Mouse (Mus musculus) erythroblast, adult 5-6 weeks (primary cell): ENCODE results near the gene Olfr332. TPM values are rescaled to one million over a fixed set of nuclear protein-coding genes. Genes with fewer than 3 reads are reported as not detected.
A peak's percentile ranks its signal among the peaks of the same experiment; 100 is the strongest.
"Not testable (repeated sequence)": the region's sequence is repeated elsewhere in the genome, so short reads cannot be mapped to it uniquely, and the experiment has no call there.

ENCODE experiments used
- ATAC-seq: replicated peaks from 2 replicates; pipeline ENCODE4 v1.8.0; 2016; ENCODE audit warnings: moderate number of reproducible peaks, mild to moderate bottlenecking, moderate TSS enrichment, inconsistent platforms; ENCODE audit not compliant: poor library complexity, low FRiP score, severe bottlenecking
- total RNA-seq, 2 experiments: library from RNA; stranded (forward) in 1 of 2; stranded (reverse) in 1 of 2; fragments of 150-400 nt in 1 of 2; fragments of 200-764, 138-1000 nt in 1 of 2; gene quantifications; 2 replicates each; pipeline versions ENCODE4 v1.2.3 to v1.2.4; 2015 to 2017; ENCODE audit warnings: low replicate concordance in 2 of 2

The Olfr332 gene
- total RNA-seq (2015; ENCODE audit: low replicate concordance) (not detected in 2 replicates), total RNA-seq (2017; ENCODE audit: low replicate concordance) (not detected in 2 replicates)

- no peak for ATAC-seq
These were observed at the start of gene Olfr332 for GRCm38 (mm10) chr11:58492455-58492854. Gene Olfr332, minus strand, starts transcription at chr11:58492555.

DNA sequence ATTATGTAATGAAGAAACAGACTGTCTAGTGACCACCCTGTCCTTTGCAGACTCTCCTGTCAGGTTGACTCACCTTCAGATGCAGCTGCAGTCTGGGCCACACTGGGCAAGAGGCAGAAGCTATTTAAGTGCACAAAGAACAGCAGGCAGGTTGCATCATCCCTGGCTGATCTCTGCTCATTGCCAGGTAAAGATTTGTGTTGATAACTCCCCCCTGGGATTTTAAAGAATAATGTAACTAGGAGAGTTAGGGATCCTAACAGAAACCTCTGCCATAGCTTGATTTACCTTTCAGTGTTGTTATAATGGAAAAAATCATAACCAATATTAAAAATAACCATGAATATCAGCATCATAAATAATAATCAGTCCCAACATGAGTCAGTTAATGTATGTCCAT is 42.4 kb upstream of the Olfr332 start, which contains the start of gene Olfr330:
TSS of gene Olfr330 (minus strand) at position 101 of the 400 bp plus-strand sequence.
- not testable (repeated sequence) for ATAC-seq

- not testable (repeated sequence) for ATAC-seq
These were observed 27.4 kb upstream of the Olfr332 start for GRCm38 (mm10) chr11:58519756-58520155.

DNA sequence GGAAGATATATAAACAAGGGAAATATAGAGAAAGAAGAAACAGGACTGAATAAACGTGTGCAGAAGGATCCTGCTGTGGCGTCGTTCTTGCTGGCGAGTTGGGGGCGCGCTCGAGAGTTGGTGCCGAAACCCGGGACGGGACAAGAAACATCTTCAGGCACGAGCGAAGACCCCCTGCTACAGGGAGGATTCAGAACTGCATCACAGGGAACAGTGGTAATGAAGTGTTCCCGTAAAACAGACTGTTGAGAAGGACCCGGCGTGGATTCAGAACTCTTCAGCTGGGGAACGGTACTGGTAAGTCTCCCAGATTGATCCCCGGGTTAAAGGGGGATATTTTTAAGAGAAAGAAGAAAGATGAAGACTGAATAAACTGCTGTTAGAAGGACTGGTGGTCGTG is 26.6 kb upstream of the Olfr332 start:
- ATAC-seq = not testable (repeated sequence)

GRCm38 (mm10) chr11:58509058-58509457 is 16.7 kb upstream of the Olfr332 start:
- ATAC-seq = peak; percentile 74

DNA sequence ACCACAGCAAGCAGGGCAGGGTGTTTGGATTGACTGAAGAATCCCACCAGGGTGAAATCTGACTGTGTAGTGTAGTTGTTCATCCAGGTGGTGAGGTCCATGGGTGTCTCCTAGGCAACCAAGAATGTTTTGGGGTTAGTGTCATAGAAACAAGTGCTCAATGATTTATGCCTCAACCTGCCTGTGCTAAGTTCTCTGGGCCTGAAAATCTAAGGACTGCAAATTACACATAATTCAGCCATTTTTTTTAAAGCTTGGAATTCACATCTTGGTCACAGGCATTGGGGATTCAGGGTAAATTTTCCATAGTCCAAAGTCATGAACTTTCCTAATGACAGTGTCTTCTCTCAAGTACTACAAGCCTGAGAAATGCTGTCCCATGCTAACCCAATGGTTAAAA is 10.1 kb upstream of the Olfr332 start, which contains the start of gene Olfr331:
TSS of gene Olfr331 (minus strand) at position 101 of the 400 bp plus-strand sequence.
- ATAC-seq = not testable (repeated sequence)

DNA sequence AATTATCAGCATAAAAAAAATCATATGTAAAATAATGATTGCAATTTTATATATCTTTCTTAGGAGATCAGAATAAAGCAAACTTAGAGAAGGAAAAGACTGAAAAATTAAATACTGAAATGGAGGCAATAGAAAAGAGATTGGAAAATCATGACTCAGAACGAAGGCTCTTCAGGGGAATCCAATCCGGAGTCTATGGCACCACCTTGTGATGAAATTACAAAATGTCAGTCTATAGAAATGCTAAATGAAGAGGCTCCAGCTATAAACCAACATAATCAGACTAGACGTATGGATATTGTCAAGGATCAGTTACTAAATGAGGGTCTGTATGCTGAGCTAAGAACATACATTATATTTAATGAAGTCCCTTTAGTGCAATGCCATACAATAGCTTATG is 6.9 kb upstream of the Olfr332 start:
- ATAC-seq = no peak

DNA sequence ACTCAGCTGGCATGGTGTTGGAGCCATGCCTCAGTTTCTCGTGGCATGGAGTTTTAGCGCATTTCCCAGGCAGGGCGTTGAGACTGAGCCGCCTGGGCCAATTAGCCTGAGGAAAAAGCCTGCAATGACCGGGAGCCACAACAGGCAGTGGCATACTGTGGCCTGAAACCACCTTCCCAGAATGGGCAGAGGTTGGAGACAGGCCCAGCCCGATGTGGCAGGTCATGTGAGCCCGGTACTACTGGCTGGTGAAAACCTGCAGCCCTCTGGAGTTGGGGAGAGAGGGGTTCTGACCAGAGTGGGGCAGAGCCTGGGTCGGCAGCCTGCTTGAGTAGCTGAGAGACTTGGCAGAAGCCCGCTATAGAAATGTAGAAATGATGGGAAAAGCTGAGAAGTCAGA is 6.4 kb upstream of the Olfr332 start:
- no peak for ATAC-seq

GRCm38 (mm10) chr11:58462170-58462569 is 30.2 kb downstream of the Olfr332 start, which contains the start of gene Olfr30:
Gene Olfr30, minus strand, starts transcription at chr11:58462270.
- ATAC-seq = no peak

- no peak for ATAC-seq
These were observed 38.8 kb downstream of the Olfr332 start for GRCm38 (mm10) chr11:58453592-58453991.

DNA sequence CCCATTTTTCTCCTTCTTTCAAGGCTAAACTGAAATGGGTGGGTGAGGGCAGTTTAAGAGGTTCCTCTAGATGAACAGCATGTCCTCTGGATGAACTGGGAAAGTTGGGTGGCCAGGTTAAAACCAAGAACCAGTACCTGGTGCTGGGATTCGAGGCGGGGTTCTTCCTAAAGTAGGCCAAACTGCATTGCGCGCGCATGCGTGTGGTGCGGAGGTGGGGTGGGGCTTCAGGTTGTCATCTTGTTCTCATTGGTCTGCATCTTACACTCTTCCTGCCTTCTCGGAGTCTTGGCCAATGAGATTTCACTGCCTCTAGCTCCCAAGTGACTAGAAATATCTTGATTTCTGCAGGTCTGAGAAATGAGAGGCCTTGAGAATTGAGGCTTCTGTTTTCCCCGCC is 39.6 kb downstream of the Olfr332 start, which contains the start of gene Lypd9:
TSS of gene Lypd9 (minus strand) at position 165 of the 400 bp plus-strand sequence.
- no peak for ATAC-seq

Other genes starting within 250 kb of the Olfr332 start
- 18.4 and 20.9 TPM in 2 replicates for gene 4930438A08Rik, start 217.8 kb downstream of the Olfr332 start, total RNA-seq (2015; ENCODE audit: low replicate concordance)
- gene 4930438A08Rik, start 217.8 kb downstream of the Olfr332 start, total RNA-seq (2017; ENCODE audit: low replicate concordance) = 11.7 and 16.9 TPM in 2 replicates
- 1.5 and 4.6 TPM in 2 replicates for gene Zfp692, start 185.5 kb downstream of the Olfr332 start, total RNA-seq (2015; ENCODE audit: low replicate concordance)
- 3.8 and 3.9 TPM in 2 replicates for gene Zfp692, start 185.5 kb downstream of the Olfr332 start, total RNA-seq (2017; ENCODE audit: low replicate concordance)
- gene Zfp672, start 162.2 kb downstream of the Olfr332 start, total RNA-seq (2015; ENCODE audit: low replicate concordance) = 15.0 and 31.9 TPM in 2 replicates
- 28.5 and 31.1 TPM in 2 replicates for gene Zfp672, start 162.2 kb downstream of the Olfr332 start, total RNA-seq (2017; ENCODE audit: low replicate concordance)
- 13.6 and 20.0 TPM in 2 replicates for gene Sh3bp5l, start 161.8 kb downstream of the Olfr332 start, total RNA-seq (2015; ENCODE audit: low replicate concordance)
- gene Sh3bp5l, start 161.8 kb downstream of the Olfr332 start, total RNA-seq (2017; ENCODE audit: low replicate concordance) = 31.9 and 94.6 TPM in 2 replicates
- not detected in 2 replicates for gene Lypd8, start 113.5 kb downstream of the Olfr332 start, total RNA-seq (2015; ENCODE audit: low replicate concordance)
- gene Lypd8, start 113.5 kb downstream of the Olfr332 start, total RNA-seq (2017; ENCODE audit: low replicate concordance) = not detected in 2 replicates
- gene 1810065E05Rik, start 71.4 kb downstream of the Olfr332 start, total RNA-seq (2015; ENCODE audit: low replicate concordance) = not detected in 2 replicates
- gene 1810065E05Rik, start 71.4 kb downstream of the Olfr332 start, total RNA-seq (2017; ENCODE audit: low replicate concordance) = not detected in 2 replicates
- not detected in 2 replicates for gene Gm12253, start 60.0 kb downstream of the Olfr332 start, total RNA-seq (2015; ENCODE audit: low replicate concordance)
- not detected in 2 replicates for gene Gm12253, start 60.0 kb downstream of the Olfr332 start, total RNA-seq (2017; ENCODE audit: low replicate concordance)
- gene Lypd9, start 39.6 kb downstream of the Olfr332 start, total RNA-seq (2015; ENCODE audit: low replicate concordance) = not detected in 2 replicates
- gene Lypd9, start 39.6 kb downstream of the Olfr332 start, total RNA-seq (2017; ENCODE audit: low replicate concordance) = not detected in 2 replicates
- not detected in 2 replicates for gene Olfr30, start 30.3 kb downstream of the Olfr332 start, total RNA-seq (2015; ENCODE audit: low replicate concordance)
- not detected in 2 replicates for gene Olfr30, start 30.3 kb downstream of the Olfr332 start, total RNA-seq (2017; ENCODE audit: low replicate concordance)
- gene Olfr331, start 10.0 kb upstream of the Olfr332 start, total RNA-seq (2015; ENCODE audit: low replicate concordance) = not detected in 2 replicates
- not detected in 2 replicates for gene Olfr331, start 10.0 kb upstream of the Olfr332 start, total RNA-seq (2017; ENCODE audit: low replicate concordance)
- not detected in 2 replicates for gene Olfr330, start 42.3 kb upstream of the Olfr332 start, total RNA-seq (2015; ENCODE audit: low replicate concordance)
- not detected in 2 replicates for gene Olfr330, start 42.3 kb upstream of the Olfr332 start, total RNA-seq (2017; ENCODE audit: low replicate concordance)
- not detected in 2 replicates for gene Olfr329-ps, start 53.9 kb upstream of the Olfr332 start, total RNA-seq (2015; ENCODE audit: low replicate concordance)
- gene Olfr329-ps, start 53.9 kb upstream of the Olfr332 start, total RNA-seq (2017; ENCODE audit: low replicate concordance) = not detected in 2 replicates
- not detected in 2 replicates for gene Olfr328, start 63.1 kb upstream of the Olfr332 start, total RNA-seq (2015; ENCODE audit: low replicate concordance)
- 0.42 TPM in 1 of 2 replicates, not detected in the other for gene Olfr328, start 63.1 kb upstream of the Olfr332 start, total RNA-seq (2017; ENCODE audit: low replicate concordance)
- gene Olfr224, start 78.0 kb upstream of the Olfr332 start, total RNA-seq (2015; ENCODE audit: low replicate concordance) = not detected in 2 replicates
- gene Olfr224, start 78.0 kb upstream of the Olfr332 start, total RNA-seq (2017; ENCODE audit: low replicate concordance) = not detected in 2 replicates
- not detected in 2 replicates for gene Olfr325, start 85.2 kb upstream of the Olfr332 start, total RNA-seq (2015; ENCODE audit: low replicate concordance)
- not detected in 2 replicates for gene Olfr325, start 85.2 kb upstream of the Olfr332 start, total RNA-seq (2017; ENCODE audit: low replicate concordance)
- gene Olfr324, start 102.6 kb upstream of the Olfr332 start, total RNA-seq (2015; ENCODE audit: low replicate concordance) = not detected in 2 replicates
- 0.14 TPM in 1 of 2 replicates, not detected in the other for gene Olfr324, start 102.6 kb upstream of the Olfr332 start, total RNA-seq (2017; ENCODE audit: low replicate concordance)
- not detected in 2 replicates for gene 2210407C18Rik, start 123.5 kb upstream of the Olfr332 start, total RNA-seq (2015; ENCODE audit: low replicate concordance)
- not detected in 2 replicates for gene 2210407C18Rik, start 123.5 kb upstream of the Olfr332 start, total RNA-seq (2017; ENCODE audit: low replicate concordance)
- gene Olfr323, start 137.9 kb upstream of the Olfr332 start, total RNA-seq (2015; ENCODE audit: low replicate concordance) = 3.5 TPM in 1 of 2 replicates, not detected in the other
- not detected in 2 replicates for gene Olfr323, start 137.9 kb upstream of the Olfr332 start, total RNA-seq (2017; ENCODE audit: low replicate concordance)
- gene Trim58, start 147.9 kb upstream of the Olfr332 start, total RNA-seq (2015; ENCODE audit: low replicate concordance) = 320 and 369 TPM in 2 replicates
- gene Trim58, start 147.9 kb upstream of the Olfr332 start, total RNA-seq (2017; ENCODE audit: low replicate concordance) = 372 and 438 TPM in 2 replicates
- gene Olfr322, start 166.2 kb upstream of the Olfr332 start, total RNA-seq (2015; ENCODE audit: low replicate concordance) = 0.38 and 1.0 TPM in 2 replicates
- gene Olfr322, start 166.2 kb upstream of the Olfr332 start, total RNA-seq (2017; ENCODE audit: low replicate concordance) = 0.42 and 1.0 TPM in 2 replicates
- not detected in 2 replicates for gene Olfr320, start 188.5 kb upstream of the Olfr332 start, total RNA-seq (2015; ENCODE audit: low replicate concordance)
- gene Olfr320, start 188.5 kb upstream of the Olfr332 start, total RNA-seq (2017; ENCODE audit: low replicate concordance) = not detected in 2 replicates
- not detected in 2 replicates for gene Olfr319, start 206.6 kb upstream of the Olfr332 start, total RNA-seq (2015; ENCODE audit: low replicate concordance)
- gene Olfr319, start 206.6 kb upstream of the Olfr332 start, total RNA-seq (2017; ENCODE audit: low replicate concordance) = not detected in 2 replicates
- gene Olfr318, start 231.5 kb upstream of the Olfr332 start, total RNA-seq (2015; ENCODE audit: low replicate concordance) = not detected in 2 replicates
- gene Olfr318, start 231.5 kb upstream of the Olfr332 start, total RNA-seq (2017; ENCODE audit: low replicate concordance) = not detected in 2 replicates
- gene Olfr317, start 246.7 kb upstream of the Olfr332 start, total RNA-seq (2015; ENCODE audit: low replicate concordance) = not detected in 2 replicates
- not detected in 2 replicates for gene Olfr317, start 246.7 kb upstream of the Olfr332 start, total RNA-seq (2017; ENCODE audit: low replicate concordance)